Mouse (Mus musculus) hematopoietic stem cell, adult 5-6 weeks (primary cell): ENCODE results near the gene Cers6. TPM values are rescaled to one million over a fixed set of nuclear protein-coding genes. Genes with fewer than 3 reads are reported as not detected.
A peak's percentile ranks its signal among the peaks of the same experiment; 100 is the strongest.

Source experiments
- ATAC-seq, 2 experiments: fragments of 125-278 bp in 1 of 2; replicated peaks in 1 of 2; 2 replicates each; pipeline ENCODE4 v1.8.0; 2016 to 2017; ENCODE audit warnings: inconsistent platforms in 2 of 2, mild to moderate bottlenecking in 2 of 2, moderate number of reproducible peaks in 2 of 2, low read depth in 1 of 2, moderate TSS enrichment in 1 of 2; ENCODE audit not compliant: low FRiP score in 2 of 2, poor library complexity in 2 of 2, severe bottlenecking in 2 of 2, insufficient read depth in 1 of 2, low TSS enrichment in 1 of 2
- total RNA-seq: library from RNA; stranded (forward); fragments of 172-1452, 232-1000 nt; gene quantifications from 2 replicates; pipeline ENCODE4 v1.2.3, GENCODE M21; 2017

Gene Cers6
- total RNA-seq, 1 experiment from 2014 or later, result 8.7 TPM

- ATAC-seq, result peak; percentile 47 to 61; a peak in 3 of 4 replicates
These were observed 273.7 kb downstream of the Cers6 start for GRCm38 (mm10) chr2:69134937-69135336.

DNA sequence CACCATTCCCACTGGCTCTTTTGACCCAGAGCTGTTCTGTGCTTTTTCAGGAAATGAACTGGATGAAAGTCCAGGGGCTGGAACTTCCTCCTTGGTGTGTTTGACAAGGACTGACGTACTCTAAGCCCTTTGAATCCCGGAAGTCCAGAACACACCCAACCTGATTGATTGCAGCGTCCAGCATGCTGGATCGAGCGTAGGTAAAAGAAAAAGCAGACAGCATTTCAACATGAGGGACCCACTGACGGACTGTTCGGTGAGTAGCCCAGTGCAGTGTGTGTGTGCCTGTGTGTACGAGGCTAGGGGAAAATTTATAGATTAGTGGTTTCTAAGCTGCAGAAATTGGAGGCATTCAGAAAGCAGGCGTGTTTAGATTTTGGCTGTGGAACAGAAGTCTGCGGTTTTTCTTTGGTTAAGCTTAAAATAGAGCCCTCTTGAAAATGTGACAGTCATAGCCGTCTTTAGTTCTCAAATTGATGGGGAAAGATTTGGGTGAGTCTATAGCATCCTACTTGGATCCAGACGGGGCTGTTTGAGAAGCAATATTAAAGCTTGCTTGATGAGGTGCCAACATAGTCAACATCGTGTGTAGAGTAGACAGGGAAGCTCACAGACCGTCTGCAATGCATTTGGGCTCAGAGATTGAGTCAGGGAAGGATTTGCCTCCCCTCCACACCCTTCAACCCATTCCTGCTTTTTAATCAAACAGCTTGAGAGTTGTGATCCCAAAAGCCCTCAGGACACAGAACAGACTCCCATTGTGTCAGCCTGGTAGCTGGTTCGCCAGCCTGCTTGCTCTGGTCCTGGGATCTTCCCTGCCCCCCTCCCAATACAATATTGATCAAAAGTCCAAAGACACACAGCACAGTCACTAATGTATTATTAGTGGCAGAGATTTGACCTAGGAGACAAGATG, 274.7 kb downstream of the Cers6 start, which contains the start of gene Nostrin:
TSS of gene Nostrin (plus strand) at position 140 of the 916 bp plus-strand sequence.
- peak; percentile 66 to 67 for ATAC-seq

- ATAC-seq, result no peak
These were observed 276.3 kb downstream of the Cers6 start for GRCm38 (mm10) chr2:69137406-69138084.

DNA sequence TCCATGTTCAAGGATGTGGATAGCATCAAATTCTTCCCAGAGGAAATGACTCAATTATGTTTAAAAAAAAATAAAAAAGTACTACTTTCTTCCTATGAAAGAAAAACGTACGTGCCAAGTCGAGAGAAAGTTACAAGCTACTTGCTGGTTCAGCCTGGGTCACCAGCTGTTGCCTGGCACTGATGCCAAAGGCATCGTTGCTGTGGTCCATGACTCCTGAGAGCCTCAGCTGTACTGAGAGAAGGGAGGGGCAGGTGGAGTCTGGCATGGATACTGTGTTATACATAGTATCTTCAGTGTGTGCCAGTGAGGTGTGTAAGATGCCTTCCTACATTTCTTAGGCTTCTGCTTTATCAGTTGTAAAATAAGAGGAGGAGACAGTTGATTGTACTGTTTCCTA, 277.5 kb downstream of the Cers6 start:
- ATAC-seq, result no peak

- no peak for ATAC-seq
These were observed 279.0 kb downstream of the Cers6 start for GRCm38 (mm10) chr2:69140215-69140614.

DNA sequence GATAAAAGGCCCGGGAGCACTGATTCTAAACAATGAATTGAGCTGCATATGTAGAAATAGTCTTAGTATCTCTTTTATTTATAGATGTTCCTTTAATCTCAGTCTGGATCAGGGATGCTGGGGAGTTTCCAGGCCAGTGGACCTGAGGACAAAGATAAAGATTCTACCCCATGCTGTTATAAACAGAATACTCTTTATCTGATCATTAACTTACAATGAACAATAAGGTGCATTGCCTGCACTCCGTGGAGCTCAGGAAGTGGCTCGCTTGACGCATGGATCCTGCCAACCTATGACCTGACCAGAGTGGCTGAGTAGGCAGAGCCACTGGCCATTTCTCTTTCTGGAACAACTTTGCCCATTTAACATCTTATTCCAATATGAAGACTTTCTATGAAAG, 279.6 kb downstream of the Cers6 start:
- no peak for ATAC-seq

GRCm38 (mm10) chr2:69148691-69149090, 287.4 kb downstream of the Cers6 start:
- ATAC-seq, result no peak

- peak in 1 of 2 experiments; percentile 36; a peak in 1 of 4 replicates for ATAC-seq
These were observed 287.9 kb downstream of the Cers6 start for GRCm38 (mm10) chr2:69149154-69149553.

- ATAC-seq, result no peak
These were observed 289.6 kb downstream of the Cers6 start for GRCm38 (mm10) chr2:69150841-69151240.

DNA sequence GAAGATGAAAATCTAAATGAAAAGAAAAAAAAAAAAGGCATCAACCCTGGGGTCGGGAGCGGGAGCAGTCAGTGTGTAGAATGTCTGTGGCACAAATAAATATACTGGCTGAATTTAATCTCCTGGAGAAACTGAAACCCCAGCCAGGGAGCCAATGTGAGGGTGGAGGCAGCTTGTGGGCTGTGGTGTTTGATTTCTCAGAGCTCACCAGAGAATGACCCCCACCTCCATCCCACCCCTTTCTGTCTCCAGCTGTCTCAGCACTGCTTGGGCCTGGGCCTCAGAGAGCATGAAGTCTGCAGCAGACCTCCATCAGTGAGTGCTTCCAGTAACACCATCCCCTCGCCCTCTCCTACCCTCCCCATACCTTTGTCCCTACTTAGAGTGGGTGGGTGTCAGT, 294.6 kb downstream of the Cers6 start:
- no peak for ATAC-seq

DNA sequence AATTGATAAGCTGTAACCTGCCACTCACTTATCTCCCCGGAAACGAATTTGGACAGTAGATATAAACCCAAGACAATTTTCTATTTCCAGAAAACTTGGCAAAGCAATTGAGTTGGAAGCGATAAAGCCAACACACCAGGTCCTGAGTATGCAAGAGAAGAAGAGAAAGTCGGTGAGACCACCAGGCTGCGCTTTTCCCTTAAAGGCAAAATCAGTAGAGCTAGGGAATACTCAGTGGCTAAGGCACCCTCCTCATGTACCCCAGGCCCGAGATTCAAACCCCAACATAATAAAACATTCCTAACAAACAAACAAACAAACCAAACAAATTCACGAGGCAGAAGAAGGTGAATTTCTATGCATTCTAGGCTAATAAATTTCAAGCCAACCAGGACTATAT, 295.0 kb downstream of the Cers6 start:
- no peak for ATAC-seq

DNA sequence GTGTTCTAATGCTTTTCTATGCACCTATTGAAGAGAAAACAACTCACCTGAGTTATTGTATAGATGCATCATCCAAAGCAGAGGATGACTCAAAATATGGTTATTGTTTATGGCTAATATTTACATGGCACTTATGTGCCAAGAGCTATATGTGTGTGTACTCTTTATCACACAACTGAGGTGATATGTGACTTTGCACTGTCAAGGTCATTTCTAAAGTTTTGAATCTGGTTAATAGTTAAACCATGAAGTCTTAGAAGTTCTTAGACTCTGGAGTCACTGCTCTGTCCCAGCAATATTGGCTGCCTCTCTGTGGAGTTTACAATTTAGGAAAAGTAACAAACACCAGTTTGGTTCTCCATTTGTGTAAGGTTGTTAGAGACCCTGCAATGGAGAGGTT, 297.7 kb downstream of the Cers6 start:
- ATAC-seq, result no peak

Other genes with a start within 250 kb of the Cers6 start
- not detected in 2 replicates for gene 4932414N04Rik, start 205.0 kb upstream of the Cers6 start, total RNA-seq